Mouse (Mus musculus): ENCODE data around the gene Olfr1087. TPM values are rescaled to one million over a fixed set of nuclear protein-coding genes. Genes with fewer than 3 reads are reported as not detected.

Gene Olfr1087
- total RNA-seq (2023), result not detected

GRCm38 (mm10) chr2:86698295-86698694, at the start of gene Olfr1087:
TSS of gene Olfr1087 (minus strand) at chr2:86698395.

GRCm38 (mm10) chr2:86733601-86734000, 35.4 kb upstream of the Olfr1087 start, which contains the start of gene Olfr1089:
TSS of gene Olfr1089 (minus strand) at chr2:86733701.

DNA sequence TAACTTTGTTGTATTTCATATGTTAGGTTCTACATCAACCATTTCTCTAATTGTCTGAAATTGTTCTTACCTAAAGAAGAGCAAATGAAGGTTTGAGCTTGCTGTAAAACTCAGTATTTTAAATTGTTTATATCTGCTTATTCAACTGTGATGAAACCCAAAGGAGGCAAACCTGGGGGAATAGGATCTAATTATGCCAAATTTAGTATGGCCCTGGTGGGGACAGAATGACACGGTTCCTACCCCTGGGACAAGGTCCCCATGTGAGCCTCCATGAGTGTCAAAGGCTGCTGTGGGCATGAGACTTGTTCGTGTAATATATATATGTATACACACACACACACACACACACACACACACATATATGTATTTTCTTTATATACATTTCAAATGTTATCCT, 18.2 kb downstream of the Olfr1087 start, which contains the start of gene Olfr1086:
Olfr1086 (minus strand) TSS at position 101 of the 400 bp plus-strand sequence.

GRCm38 (mm10) chr2:86661919-86662318, 36.3 kb downstream of the Olfr1087 start, which contains the start of gene Olfr1085:
TSS of gene Olfr1085 (minus strand) at chr2:86662019.

DNA sequence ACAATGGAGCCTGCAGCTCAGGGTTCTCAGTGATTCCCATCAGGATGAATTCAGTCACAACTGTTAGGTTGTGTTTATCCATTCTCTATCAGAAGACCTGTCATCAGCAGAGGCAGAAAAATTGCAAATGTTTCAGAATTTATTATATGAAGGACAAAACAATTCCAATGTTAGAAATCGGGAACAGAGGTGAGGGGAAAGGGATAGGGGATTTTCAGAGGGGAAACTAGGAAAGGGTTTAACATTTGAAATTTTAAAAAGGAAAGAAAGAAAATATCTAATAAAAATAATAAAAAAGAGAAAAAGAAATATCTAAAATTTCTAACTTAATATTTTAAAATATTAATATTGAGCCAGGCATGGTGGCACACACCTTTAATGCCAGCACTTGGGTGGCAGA, 58.6 kb downstream of the Olfr1087 start, which contains the start of gene Olfr1084:
Olfr1084 (minus strand) TSS at position 101 of the 400 bp plus-strand sequence.

Other genes starting within 250 kb of the Olfr1087 start
- not detected for gene Olfr1065, start 247.8 kb downstream of the Olfr1087 start, total RNA-seq (2023)
- not detected for gene Olfr1066, start 242.1 kb downstream of the Olfr1087 start, total RNA-seq (2023)
- gene Olfr228, start 211.0 kb downstream of the Olfr1087 start, total RNA-seq (2023), result not detected
- gene Olfr1076, start 189.9 kb downstream of the Olfr1087 start, total RNA-seq (2023), result not detected
- not detected for gene Olfr1079, start 155.9 kb downstream of the Olfr1087 start, total RNA-seq (2023)
- gene Olfr1080, start 140.2 kb downstream of the Olfr1087 start, total RNA-seq (2023), result not detected
- not detected for gene Olfr1082, start 99.4 kb downstream of the Olfr1087 start, total RNA-seq (2023)
- not detected for gene Olfr1084, start 58.7 kb downstream of the Olfr1087 start, total RNA-seq (2023)
- gene Olfr1085, start 36.4 kb downstream of the Olfr1087 start, total RNA-seq (2023), result not detected
- gene Olfr1086, start 18.3 kb downstream of the Olfr1087 start, total RNA-seq (2023), result not detected
- gene Olfr1089, start 35.3 kb upstream of the Olfr1087 start, total RNA-seq (2023), result not detected
- not detected for gene Olfr1090, start 60.6 kb upstream of the Olfr1087 start, total RNA-seq (2023)
- not detected for gene Olfr1093, start 84.1 kb upstream of the Olfr1087 start, total RNA-seq (2023)
- not detected for gene Olfr141, start 111.6 kb upstream of the Olfr1087 start, total RNA-seq (2023)
- gene Olfr1094, start 126.3 kb upstream of the Olfr1087 start, total RNA-seq (2023), result not detected
- gene Olfr1095, start 153.3 kb upstream of the Olfr1087 start, total RNA-seq (2023), result not detected
- gene Gm13723, start 176.4 kb upstream of the Olfr1087 start, total RNA-seq (2023), result not detected
- gene Olfr1097, start 193.8 kb upstream of the Olfr1087 start, total RNA-seq (2023), result not detected
- not detected for gene Olfr1098, start 226.2 kb upstream of the Olfr1087 start, total RNA-seq (2023)